Mouse (Mus musculus) large intestine, adult 2 months (tissue): ENCODE data around the gene Mtch1. TPM values are rescaled to one million over a fixed set of nuclear protein-coding genes. Genes with fewer than 3 reads are reported as not detected.
"Not testable (repeated sequence)": the region's sequence is repeated elsewhere in the genome, so short reads cannot be mapped to it uniquely, and the experiment has no call there.

Experiments
- DNase-seq: peaks from one replicate; pipeline ENCODE4 v3.0.0-alpha.2; 2012; ENCODE audit warnings: low read depth, low spot score
- whole genome bisulfite sequencing: fragments of 180-500 bp; shearing (Covaris S2); methylation state at CpG from one replicate; pipeline ENCODE4 v1.1.7; 2018; 5-methylcytosine and 5-hydroxymethylcytosine counted together
- polyA plus RNA-seq: library from polyadenylated mRNA; depleted of rRNA; stranded (reverse); fragments of >200 nt; gene quantifications from 2 replicates; pipeline ENCODE4 v1.2.3, GENCODE M21; 2012

Gene Mtch1
- polyA plus RNA-seq, 1 experiment: 263 TPM

DNA sequence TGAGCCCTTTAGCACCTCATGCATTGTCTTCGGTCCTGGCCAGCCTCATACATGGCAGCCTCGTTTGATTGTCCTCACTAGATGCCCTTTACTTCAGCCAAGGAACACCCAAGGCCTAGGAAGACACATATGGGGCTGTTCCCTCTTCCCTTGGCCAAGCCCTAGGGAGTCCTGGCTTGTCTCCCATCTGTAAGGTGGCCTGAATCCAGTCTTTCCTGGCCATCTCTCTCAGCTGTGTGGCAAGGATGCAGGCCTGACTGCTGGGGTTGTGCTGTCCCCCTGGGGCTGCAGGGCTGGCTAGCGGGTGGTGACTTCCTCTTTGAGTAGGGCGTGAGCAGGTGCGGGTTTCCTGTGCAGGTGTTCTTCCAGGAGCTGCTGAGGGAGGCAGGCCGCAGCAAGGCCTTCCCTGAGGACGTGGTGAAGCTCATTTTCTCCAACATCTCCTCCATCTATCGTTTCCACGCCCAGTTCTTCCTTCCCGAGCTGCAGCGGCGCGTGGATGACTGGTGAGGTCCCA lies 17.4 kb upstream of the Mtch1 start:
- no peak for DNase-seq

GRCm38 (mm10) chr17:29363109-29363508 lies 15.4 kb upstream of the Mtch1 start:
- DNase-seq: no peak
- 68% methylated on average over 8 of the region's 8 CpGs for WGBS

More for the DNA sequence above, 17.4 kb upstream of the Mtch1 start:
- WGBS: 68% methylated on average over 13 of the region's 13 CpGs

- whole genome bisulfite sequencing: 58% methylated on average over 8 of the region's 8 CpGs
Measured at GRCm38 (mm10) chr17:29361982-29362691, 14.4 kb upstream of the Mtch1 start.

GRCm38 (mm10) chr17:29360761-29361221 lies 13.1 kb upstream of the Mtch1 start, which contains the start of gene Fgd2:
Gene Fgd2 (plus strand): TSS chr17:29360914.
- WGBS: 34% methylated on average over 5 of the region's 5 CpGs
- no peak for DNase-seq

More at GRCm38 (mm10) chr17:29361982-29362691, 14.4 kb upstream of the Mtch1 start:
- no peak for DNase-seq

DNA sequence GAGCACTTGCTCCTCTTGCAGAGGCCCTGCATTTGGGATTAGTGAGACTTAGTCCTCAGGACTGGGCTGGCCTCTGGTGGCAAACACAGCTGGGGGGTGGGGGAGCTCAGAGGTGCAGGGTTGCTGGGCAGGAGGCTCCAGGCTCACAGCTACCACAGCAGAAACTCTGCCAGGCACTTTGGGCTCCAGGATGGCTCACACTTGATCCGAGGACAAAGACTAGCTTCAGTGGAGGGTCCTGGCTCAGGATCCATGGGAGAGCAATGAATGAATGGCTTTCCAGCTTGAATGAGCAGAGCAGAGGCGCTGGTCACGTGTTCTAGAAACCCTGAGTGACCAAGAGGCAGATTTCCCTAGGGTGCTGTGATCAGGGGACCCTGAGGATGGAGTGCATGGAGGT lies 11.2 kb upstream of the Mtch1 start:
- DNase-seq: no peak
- WGBS: 72% methylated on average over 3 of the region's 3 CpGs

DNA sequence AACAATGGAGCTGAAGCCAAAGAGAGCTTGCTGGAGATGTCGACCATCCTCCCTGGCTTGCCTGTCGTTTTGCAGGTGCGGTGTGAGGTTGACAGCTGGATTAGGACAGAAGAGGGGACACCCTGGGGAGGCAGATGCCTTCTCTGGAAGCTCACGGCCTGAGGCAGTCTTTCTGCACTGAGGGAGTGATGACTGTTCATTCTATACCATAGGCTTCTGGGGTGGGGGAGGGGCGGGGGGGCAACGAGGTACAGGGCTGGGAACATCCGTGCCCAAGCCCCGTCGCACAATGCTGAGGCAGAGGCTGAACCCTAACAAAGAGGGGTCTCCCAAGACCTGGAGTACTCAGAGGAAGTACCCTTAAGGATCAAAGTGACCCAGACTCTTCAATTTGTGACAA lies 9.1 kb upstream of the Mtch1 start:
- WGBS: 34% methylated on average over 9 of the region's 9 CpGs
- no peak for DNase-seq

DNA sequence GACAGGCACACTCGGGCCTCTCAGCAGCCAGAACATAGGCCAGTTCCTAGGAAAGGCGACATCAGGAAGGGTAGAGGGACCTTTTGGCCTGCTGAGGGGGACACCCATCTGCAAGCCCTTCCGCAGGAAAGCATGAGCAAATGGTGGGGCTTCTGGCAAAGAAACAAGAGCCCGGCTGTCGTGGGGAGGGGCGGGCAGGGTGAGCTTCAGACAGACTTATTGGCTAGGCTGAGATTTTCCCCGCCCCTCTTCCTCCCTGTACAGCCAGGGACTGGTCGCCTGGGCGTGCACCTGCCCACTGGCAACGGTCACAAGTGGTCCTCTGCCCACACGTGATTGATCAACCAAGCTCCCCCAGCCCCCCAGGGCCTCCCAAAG lies 8.7 kb upstream of the Mtch1 start:
- WGBS: 11% methylated on average over 11 of the region's 11 CpGs
- DNase-seq: no peak

GRCm38 (mm10) chr17:29355841-29356478 lies 8.2 kb upstream of the Mtch1 start:
- 13% methylated on average over 17 of the region's 17 CpGs for WGBS
- no peak for DNase-seq

- no peak for DNase-seq
- 22% methylated on average over 5 of the region's 5 CpGs for WGBS
Measured at GRCm38 (mm10) chr17:29355461-29355840, 7.7 kb upstream of the Mtch1 start.

- not testable (repeated sequence) for DNase-seq
- 92% methylated on average over 5 of the region's 5 CpGs for WGBS
Measured at GRCm38 (mm10) chr17:29351056-29351455, 3.3 kb upstream of the Mtch1 start.

GRCm38 (mm10) chr17:29348996-29349395 lies 1.3 kb upstream of the Mtch1 start:
- WGBS: 51% methylated on average over 2 of the region's 2 CpGs

GRCm38 (mm10) chr17:29347126-29347644 lies 549 bp downstream of the Mtch1 start:
- DNase-seq: no peak
- WGBS: 2% methylated on average over 45 of the region's 45 CpGs

More at GRCm38 (mm10) chr17:29348996-29349395, 1.3 kb upstream of the Mtch1 start:
- DNase-seq: no peak

DNA sequence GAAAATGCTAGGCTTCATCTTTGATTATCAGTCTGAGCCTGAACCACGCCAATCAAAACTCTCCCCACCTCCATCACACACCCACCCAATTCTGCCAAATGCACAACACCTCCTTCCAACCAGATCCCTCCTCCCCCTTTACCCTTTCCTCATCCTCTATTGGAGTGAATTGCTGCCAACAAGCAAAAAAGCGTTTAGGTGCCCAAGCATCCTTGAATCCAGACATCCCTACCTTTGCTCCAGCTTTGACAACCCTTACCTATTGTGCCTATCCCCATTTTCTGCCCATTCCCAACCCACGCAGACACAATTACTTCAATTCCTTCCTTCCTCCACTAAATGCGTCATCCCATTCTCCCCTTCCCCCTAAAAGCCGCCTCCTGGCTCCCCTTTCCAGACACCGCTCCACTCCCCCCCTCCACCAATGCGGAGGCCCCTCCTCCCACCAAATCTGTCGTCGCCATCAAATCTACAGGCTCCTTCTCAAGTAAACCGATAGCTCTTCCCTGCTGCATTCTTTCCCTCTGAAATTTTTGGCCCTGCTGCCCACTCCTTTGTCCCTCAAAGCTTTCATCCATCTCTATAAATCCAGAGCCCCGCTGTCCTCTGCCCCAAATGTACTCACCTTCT lies 1.1 kb downstream of the Mtch1 start:
- 4% methylated on average over 11 of the region's 11 CpGs for WGBS
- no peak for DNase-seq

- 93% methylated on average over 12 of the region's 12 CpGs for WGBS
Measured at GRCm38 (mm10) chr17:29345272-29345671, 2.5 kb downstream of the Mtch1 start.

GRCm38 (mm10) chr17:29343241-29343640 lies 4.5 kb downstream of the Mtch1 start:
- 78% methylated on average over 5 of the region's 5 CpGs for WGBS
- no peak for DNase-seq

More at GRCm38 (mm10) chr17:29345272-29345671, 2.5 kb downstream of the Mtch1 start:
- no peak for DNase-seq

GRCm38 (mm10) chr17:29342010-29342910 lies 5.5 kb downstream of the Mtch1 start:
- WGBS: 45% methylated on average over 13 of the region's 13 CpGs
- no peak for DNase-seq

DNA sequence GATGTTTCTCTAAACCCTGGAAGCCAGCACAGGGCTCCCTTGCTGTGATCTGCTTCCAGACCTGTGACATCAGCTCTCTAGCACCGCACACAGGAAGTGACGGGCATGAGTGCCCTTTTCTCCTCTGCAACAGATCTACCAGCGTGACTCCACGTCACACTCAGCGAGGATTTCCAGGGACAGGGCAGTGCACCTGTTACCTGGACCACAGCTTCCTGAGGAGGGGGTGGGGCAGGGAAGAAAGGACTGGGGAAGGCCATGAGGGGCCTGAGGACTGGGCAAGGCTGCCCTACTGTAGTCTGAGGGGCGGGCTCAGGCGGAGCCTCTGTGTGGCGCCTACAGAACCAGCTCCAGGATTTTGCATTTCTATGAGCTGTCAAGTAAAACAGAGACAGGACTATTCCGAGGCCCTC lies 6.1 kb downstream of the Mtch1 start:
- DNase-seq: no peak
- 52% methylated on average over 9 of the region's 9 CpGs for WGBS

GRCm38 (mm10) chr17:29340406-29341261 lies 7.1 kb downstream of the Mtch1 start:
- no peak for DNase-seq
- 77% methylated on average over 18 of the region's 18 CpGs for WGBS
